Mouse (Mus musculus) megakaryocyte, embryonic 14.5 days (primary cell): ENCODE results near the gene H2-T3.
"Not testable (repeated sequence)": the region's sequence is repeated elsewhere in the genome, so short reads cannot be mapped to it uniquely, and the experiment has no call there.

Experiments used
- FLI1 ChIP-seq: IDR thresholded peaks from 2 replicates; pipeline ENCODE4 v1.6.1; 2012; ENCODE audit warnings: low read length, inconsistent platforms, mixed read lengths
- GATA1 ChIP-seq: IDR thresholded peaks from 3 replicates; pipeline ENCODE4 v1.6.1; 2012; ENCODE audit warnings: mixed read lengths, low read length, inconsistent platforms, borderline replicate concordance

GRCm38 (mm10) chr17:36157782-36158181, 32.3 kb downstream of the H2-T3 start:
- TF ChIP-seq GATA1, FLI1: not testable (repeated sequence)
